Mouse (Mus musculus): ENCODE results near the gene E330017A01Rik. TPM values are rescaled to one million over a fixed set of nuclear protein-coding genes. Genes with fewer than 3 reads are reported as not detected.

E330017A01Rik gene
- not detected in 4 replicates for total RNA-seq (2023; ENCODE audit: inconsistent age)

DNA sequence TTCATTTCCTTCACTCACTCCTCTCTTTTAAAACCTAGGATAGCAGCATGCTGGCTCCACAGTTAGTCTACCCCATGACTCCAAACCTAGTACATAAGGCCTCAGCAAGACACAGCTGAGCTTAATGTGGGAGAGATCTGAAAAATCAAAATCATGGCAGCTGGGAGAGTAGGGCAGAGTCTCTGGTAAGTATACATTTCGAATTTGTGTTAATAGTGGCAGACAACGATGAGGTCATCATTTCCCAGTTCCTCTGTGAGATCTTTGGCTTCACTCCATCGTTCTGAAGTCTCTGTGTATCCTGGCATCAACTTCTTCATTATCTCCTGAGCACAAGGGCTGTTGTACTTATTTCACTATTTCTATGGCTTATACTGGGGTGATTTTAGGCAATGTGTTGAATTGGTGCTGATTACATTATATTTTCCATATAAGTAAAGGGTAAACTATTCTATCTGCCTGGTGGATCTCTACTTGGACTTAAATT is at the start of gene E330017A01Rik:
Gene E330017A01Rik (minus strand): TSS at position 51 of the 487 bp plus-strand sequence.

DNA sequence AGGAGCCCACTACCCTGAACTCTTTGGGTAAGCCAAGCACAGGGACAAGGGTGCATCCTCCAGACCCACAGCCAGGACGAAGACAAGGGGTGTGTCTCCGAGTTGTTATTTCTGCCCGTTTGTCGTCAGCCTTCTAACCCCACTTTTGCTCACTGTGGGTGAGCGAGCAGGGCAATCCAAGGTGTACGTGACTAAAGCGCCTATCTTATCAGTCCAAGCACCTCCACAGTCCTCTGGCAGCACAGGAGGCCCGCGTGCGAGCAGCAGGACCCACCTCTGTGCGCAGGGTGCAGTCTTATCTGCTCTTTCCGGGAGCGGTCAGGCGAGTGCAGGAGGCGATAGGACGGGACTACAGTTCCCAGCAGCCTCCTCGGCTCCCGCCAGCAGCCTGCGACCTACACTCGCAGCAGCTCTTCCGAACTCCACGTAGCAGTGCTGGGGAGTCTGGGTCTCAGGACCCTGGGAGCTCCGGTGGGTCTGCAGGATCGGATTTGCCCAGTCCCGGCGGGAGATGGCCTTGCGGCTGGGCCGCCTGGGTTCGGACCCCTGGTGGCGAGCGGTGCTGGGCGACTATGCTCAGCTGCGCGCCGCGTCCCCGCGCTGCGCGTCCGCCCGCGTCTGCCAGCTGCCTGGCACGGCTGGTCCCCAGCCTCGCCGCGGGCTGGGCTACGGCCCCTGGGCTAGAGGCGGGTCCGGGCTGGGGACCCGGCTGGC is 31.5 kb upstream of the E330017A01Rik start, which contains the start of gene Cpox:
Gene Cpox (plus strand): TSS at position 376 of the 714 bp plus-strand sequence.

DNA sequence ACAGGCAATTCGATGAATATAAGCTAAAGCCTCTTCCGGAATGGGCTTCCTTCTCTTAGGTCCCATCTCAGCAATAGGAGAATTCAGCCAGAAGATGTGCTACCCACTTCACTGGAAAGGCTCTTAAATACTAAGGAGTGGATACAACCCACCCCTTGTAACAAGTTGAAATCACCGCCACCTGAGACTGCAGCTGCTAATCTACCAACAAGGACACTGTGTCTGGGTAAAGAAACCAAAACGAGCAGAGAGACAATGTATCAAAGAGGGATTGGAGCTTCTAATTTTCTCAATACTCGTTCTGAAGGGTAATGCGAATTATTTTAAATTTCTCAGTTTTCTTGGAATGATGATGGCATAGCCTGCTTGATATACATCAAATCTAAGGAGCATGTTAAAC is 21.7 kb downstream of the E330017A01Rik start, which contains the start of gene Gm813:
Gene Gm813 (minus strand): TSS at position 101 of the 400 bp plus-strand sequence.

Other genes starting within 250 kb of the E330017A01Rik start
- gene Dcbld2, start 230.3 kb downstream of the E330017A01Rik start, total RNA-seq (2023; ENCODE audit: inconsistent age): 0.94 to 2.1 TPM (median 1.3 TPM) in 4 replicates
- gene St3gal6, start 114.5 kb downstream of the E330017A01Rik start, total RNA-seq (2023; ENCODE audit: inconsistent age): 76.6 to 95.6 TPM (median 83.2 TPM) in 4 replicates
- gene Gm813, start 21.8 kb downstream of the E330017A01Rik start, total RNA-seq (2023; ENCODE audit: inconsistent age): not detected in 4 replicates
- 9.4 to 13.2 TPM (median 12.9 TPM) in 4 replicates for gene Cpox, start 31.6 kb upstream of the E330017A01Rik start, total RNA-seq (2023; ENCODE audit: inconsistent age)
- not detected in 4 replicates for gene Gpr15, start 80.3 kb upstream of the E330017A01Rik start, total RNA-seq (2023; ENCODE audit: inconsistent age)
- 43.8 to 58.0 TPM (median 51.3 TPM) in 4 replicates for gene Cldnd1, start 89.2 kb upstream of the E330017A01Rik start, total RNA-seq (2023; ENCODE audit: inconsistent age)
- not detected in 4 replicates for gene Olfr172, start 124.4 kb upstream of the E330017A01Rik start, total RNA-seq (2023; ENCODE audit: inconsistent age)
- not detected in 4 replicates for gene Olfr173, start 161.5 kb upstream of the E330017A01Rik start, total RNA-seq (2023; ENCODE audit: inconsistent age)
- gene Olfr175-ps1, start 188.0 kb upstream of the E330017A01Rik start, total RNA-seq (2023; ENCODE audit: inconsistent age): not detected in 4 replicates
- not detected in 4 replicates for gene Olfr177, start 236.0 kb upstream of the E330017A01Rik start, total RNA-seq (2023; ENCODE audit: inconsistent age)

Measured in B cell, adult (primary cell).